Mouse (Mus musculus): ENCODE measurements around the gene P4ha1.
"Not testable (repeated sequence)": the region's sequence is repeated elsewhere in the genome, so short reads cannot be mapped to it uniquely, and the experiment has no call there.

The P4ha1 gene

DNA sequence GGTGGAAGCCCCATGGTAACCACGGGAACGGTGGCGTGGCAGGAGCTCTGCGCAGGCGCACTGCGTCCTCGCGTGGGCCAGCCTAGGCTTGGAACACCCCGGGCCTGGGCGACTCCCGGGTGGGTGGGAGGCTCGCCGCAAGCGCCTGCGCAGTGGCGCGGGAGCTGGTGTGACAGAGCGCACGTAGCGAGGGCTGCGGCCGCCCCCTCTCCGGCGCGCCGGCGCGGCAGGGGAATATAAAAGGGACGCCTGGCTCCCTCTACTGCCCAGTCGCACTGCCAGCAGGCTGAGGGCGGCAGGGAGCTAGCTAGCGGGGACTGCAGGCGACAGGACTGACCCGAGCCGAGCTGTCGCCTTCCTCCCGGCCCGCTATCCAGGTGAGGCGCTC, at the start of gene P4ha1:
TSS of gene P4ha1 (plus strand) at position 197 of the 388 bp plus-strand sequence.
- peak; percentile 87 for DNase-seq (ENCODE audit: low read depth)

DNA sequence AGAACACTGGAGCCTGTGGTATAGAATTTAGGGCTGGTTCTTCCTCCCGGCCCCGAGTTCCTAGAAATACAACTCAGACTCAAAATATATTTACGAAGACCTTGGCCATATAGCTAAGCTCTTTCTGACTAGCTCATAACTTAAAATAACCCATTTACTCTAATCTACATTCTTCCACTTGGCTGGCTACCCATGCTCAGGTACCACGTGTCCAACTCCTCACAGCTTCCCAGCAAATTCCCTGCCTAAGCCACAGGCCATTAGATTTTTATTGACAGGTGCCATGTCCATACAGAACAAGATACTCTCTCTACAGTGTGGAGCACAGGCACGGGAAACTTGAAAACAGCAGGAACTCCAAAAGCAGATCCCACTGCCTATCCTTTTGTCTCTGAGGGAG, 47.4 kb upstream of the P4ha1 start:
- DNase-seq (ENCODE audit: low read depth), result no peak

DNA sequence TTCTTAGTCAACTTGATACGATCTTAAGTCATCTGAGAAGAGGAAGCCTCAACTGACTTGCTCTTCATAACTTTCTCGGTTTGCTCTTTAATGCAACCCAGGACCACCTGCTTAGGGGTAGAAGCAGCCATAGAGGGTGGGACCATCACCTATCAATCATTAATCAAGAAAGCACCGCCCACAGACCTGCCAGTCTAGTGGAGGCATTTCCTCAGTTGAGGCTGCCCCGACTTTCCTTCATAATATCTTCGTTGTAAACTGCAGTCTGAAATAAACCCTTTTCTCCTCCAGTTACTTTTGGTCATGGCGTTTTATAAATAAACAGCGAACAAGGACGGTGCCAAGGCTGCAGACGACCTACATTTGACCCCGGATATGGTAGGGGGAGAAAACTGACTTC, 46.0 kb upstream of the P4ha1 start:
- DNase-seq (ENCODE audit: low read depth), result no peak

DNA sequence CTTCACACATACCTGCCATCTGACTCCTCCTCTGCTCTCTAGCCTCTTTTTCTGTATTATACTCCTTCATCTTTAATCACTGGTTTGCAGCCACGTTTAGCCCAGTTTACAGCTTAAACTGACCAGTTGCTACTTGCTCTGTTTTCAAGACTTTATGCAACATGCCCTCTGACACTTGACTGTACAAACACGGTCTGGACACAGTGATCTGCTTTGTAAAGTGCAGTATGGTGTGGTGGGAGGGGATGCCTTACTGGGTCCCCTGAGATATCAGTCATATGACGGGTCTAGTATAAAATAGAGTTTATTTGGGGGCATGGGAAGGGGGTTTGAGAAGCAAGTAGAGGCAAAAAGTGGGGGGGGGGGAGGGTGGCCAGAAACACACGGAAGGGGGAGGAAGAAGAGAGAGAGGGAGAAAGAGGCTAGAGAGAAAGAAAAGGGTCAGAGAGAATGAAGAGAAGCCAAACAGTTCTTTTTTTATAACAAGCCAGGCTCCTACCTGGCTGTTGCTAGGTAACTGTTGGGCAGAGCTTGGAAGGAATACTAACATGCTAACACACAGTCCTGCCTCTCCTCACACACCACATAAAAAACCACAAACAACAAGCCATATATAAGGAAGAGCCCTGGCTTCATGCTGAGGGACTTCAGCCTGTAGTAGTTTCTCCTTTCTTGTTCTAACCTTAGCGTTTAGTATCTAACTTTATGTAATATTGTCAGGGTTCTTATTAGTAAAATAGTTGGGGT, 45.2 kb upstream of the P4ha1 start:
- no peak for DNase-seq (ENCODE audit: low read depth)

DNA sequence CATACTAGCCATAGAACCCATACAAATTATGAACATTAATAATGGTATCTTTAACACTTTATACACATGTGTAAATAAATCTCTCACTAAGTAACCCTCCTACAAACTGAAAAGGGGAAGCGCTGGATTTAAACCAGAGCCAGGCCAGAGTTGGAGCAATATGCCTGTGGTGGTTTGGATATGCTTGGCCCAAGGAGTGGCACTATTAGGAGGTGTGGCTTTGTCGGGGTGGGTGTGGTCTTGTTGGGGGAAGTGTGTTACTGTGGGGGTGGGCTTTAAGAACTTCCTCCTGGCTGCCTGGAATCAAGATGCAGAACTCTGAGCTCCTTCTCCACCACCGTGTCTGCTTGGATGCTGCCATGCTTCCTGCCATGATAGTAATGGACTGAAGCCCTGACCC, 39.9 kb upstream of the P4ha1 start:
- no peak for DNase-seq (ENCODE audit: low read depth)

GRCm38 (mm10) chr10:59283749-59284148, 39.3 kb upstream of the P4ha1 start:
- no peak for DNase-seq (ENCODE audit: low read depth)

- DNase-seq (ENCODE audit: low read depth), result no peak
Observed at GRCm38 (mm10) chr10:59285530-59285929, 37.6 kb upstream of the P4ha1 start.

DNA sequence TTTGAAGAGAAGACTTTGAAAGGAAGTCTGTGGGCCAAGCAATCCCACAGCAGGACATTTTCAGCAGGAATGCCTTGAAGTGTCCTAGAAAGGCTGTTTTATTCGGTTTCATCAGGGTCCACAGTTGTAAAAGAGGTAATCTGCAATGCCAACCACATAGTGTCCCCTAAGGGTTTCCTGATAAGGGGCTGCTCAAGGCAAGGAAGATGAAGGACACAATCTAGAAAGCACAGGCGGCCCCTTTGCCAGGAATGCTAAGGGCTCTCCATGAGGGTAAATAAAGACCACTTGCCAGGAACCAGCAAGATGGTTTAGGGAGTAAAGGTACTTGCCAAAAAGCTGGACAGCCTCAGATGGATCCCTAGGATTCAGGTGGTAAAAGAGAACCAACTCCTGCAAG, 35.8 kb upstream of the P4ha1 start:
- no peak for DNase-seq (ENCODE audit: low read depth)

- DNase-seq (ENCODE audit: low read depth), result no peak
Observed at GRCm38 (mm10) chr10:59287662-59288061, 35.4 kb upstream of the P4ha1 start.

GRCm38 (mm10) chr10:59289062-59289461, 34.0 kb upstream of the P4ha1 start:
- DNase-seq (ENCODE audit: low read depth), result no peak

- DNase-seq (ENCODE audit: low read depth), result no peak
Observed at GRCm38 (mm10) chr10:59291536-59291935, 31.6 kb upstream of the P4ha1 start.

DNA sequence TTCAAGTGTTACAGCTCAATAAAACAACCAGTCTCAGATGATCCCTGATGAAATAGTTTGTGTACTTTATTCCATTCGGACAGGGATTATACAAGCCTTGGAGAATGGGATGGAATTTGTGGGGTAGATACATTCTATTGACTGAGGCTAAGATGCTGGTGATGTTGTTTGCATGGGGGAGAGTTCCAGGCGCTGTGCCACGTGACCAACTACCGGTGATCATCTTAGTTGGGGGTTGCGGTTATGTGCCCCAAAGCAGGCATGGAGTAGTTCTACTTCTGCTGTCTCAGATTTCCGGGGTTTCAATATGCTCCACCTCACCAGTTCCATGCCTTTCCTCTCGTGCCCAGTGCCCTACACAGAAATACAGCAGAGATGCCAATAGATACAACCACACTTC, 31.0 kb upstream of the P4ha1 start:
- DNase-seq (ENCODE audit: low read depth), result no peak

DNA sequence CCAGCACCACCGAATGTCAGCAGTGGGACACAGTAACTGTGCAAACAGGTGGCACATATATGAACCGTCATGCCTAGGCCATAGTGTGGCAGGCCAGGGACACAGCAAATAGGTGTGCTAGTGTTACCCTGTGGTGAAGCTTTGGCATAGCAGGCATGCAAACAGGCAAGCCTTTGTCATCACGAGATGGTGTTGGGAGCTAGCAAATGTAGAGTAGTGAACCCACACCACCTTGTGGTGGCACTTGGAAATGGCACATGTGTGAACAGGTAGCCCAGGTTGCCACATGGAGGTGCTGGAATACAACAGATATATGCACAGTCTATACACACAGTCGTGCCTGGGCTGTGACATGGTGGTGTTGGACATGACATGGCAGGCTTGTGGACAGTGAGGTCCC, 30.5 kb upstream of the P4ha1 start:
- DNase-seq (ENCODE audit: low read depth), result peak; percentile 57

DNA sequence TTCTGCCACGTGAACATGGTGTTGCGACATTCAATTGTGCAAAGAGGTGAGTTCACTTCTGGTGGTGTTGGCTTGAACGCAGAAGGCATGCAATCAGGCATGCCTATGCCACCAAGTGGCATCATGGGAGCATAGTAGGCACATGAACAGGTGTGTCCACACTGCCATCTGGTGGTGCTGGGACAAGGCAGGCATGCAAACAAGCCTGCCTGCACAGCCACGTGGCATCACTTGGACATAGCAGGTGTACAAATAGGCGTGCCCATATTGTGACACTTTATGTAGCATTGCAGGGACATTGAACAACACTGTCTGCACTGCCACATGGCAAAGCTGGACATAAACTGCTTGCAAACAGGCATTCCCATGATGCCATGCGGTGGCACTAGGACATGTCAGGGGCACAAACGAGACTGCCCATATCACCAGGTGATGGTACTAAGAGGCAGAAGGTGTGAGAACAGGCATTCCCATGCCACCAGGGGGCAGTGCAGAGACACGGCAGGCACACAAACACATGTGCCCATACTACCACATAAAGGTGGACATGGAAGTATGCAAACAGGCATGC, 27.8 kb upstream of the P4ha1 start:
- DNase-seq (ENCODE audit: low read depth), result peak; percentile 62

GRCm38 (mm10) chr10:59296261-59296660, 26.8 kb upstream of the P4ha1 start:
- peak; percentile 61 for DNase-seq (ENCODE audit: low read depth)

- not testable (repeated sequence) for DNase-seq (ENCODE audit: low read depth)
Observed at GRCm38 (mm10) chr10:59302671-59303070, 20.4 kb upstream of the P4ha1 start.

DNA sequence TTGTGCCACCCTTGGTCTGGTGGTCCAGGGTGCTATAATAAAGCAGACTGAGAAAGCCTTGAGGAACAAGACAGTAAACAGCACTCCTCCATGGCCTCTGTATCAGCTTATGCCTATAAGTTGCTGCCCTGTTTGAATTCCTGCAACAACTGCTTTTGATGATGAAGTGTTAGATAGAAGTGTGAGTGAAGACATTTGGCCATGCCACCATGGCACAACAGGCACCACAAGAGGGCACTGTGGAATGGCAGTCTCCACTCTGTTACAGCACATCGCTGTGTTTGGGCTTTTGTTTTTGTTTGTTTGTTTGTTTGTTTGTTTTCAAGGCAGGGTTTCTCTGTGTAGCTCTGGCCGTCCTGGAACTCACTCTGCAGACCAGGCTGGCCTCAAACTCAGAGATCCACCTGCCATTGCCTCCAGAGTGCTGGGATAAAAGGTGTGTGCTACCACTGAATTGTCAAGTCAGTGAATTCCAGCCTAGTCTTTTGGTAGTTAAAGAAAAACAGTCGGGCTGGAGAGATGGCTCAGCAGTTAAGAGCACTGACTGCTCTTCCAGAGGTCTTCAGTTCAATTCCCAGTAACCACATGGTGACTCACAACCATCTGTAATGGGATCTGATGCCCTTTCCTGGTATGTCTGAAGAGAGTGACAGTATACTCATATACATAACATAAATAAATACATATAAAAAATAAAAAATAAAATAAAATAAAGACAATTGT, 13.9 kb upstream of the P4ha1 start:
- no peak for DNase-seq (ENCODE audit: low read depth)

DNA sequence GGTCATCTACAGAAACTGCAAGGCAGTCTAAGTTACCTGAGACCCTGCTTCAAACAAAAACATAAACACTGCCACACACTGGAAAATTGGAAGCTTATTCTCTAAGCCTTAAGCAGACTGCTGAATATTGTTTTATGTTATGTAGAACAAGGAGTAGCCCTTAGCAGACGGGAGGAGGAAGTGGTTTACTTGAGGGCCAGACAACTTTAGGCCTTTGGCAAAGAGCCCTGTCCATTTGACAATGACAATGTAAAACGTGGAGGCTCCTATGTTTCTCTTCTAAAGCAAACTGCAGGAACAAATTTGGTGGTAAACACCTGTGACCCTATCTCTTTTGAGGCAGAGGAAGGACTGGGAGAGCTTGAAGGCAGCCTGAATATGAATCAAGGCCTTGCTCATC, 13.0 kb upstream of the P4ha1 start:
- no peak for DNase-seq (ENCODE audit: low read depth)

GRCm38 (mm10) chr10:59310691-59311457, 12.2 kb upstream of the P4ha1 start:
- DNase-seq (ENCODE audit: low read depth), result no peak

- no peak for DNase-seq (ENCODE audit: low read depth)
Observed at GRCm38 (mm10) chr10:59311881-59312280, 11.2 kb upstream of the P4ha1 start.

DNA sequence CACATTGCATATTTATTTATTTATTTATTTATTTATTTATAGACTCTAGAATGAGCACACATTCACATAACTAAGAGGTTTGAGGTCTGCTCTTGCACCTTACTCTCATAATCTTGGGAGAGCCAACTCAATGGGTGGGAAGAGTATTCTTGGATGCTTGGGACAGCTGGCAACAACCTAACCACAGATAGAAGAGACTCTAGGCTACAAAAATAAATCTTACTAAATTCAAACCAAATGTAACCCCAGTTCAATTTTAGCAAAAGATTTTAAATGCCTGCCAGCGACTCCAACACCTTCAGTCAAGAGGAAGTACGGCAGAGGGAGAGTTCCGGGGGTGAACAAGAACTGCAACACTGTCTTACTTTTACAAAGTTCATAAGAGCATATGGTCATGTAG, 2.0 kb upstream of the P4ha1 start:
- no peak for DNase-seq (ENCODE audit: low read depth)

GRCm38 (mm10) chr10:59322271-59322670, 825 bp upstream of the P4ha1 start:
- DNase-seq (ENCODE audit: low read depth), result no peak

All from c-Kit-positive CD71-positive TER-119-negative erythroid progenitor cells, embryonic 14.5 days (primary cell).